Mouse (Mus musculus): ENCODE data around the gene Kirrel3. TPM values are rescaled to one million over a fixed set of nuclear protein-coding genes. Genes with fewer than 3 reads are reported as not detected.

Gene Kirrel3
- polyA plus RNA-seq, 1 experiment from 2014 or later: 3.5 TPM

DNA sequence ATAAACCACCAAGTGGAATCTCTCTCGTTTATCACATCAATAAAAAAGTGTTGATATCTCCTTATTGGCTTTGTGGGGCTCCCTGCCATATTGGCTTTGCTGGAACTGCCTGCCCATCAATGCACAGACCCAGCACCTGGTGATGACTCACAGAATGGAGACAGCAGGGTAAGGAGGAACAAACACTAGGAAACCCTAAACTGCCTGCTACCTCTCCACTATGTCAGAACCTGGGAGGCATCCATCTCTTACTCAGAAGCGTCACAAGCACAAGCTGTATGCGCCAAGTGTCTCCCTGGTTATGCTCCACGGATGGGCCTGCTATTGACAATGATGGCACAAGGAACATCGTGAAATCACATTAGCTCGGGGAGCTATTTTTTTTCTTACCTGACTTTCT, 33.2 kb downstream of the Kirrel3 start:
- H3K4me3 ChIP-seq (replicated peaks): no peak overlapping the region
- no peak overlapping the region for H3K9ac ChIP-seq
- no peaks in the 10 kb centered on the region for H3K4me1 ChIP-seq
- no peak overlapping the region for H3K4me2 ChIP-seq
- H3K36me3 ChIP-seq: no peaks in the 10 kb centered on the region
- H3K9me3 ChIP-seq: no peaks in the 10 kb centered on the region
- no peaks in the 10 kb centered on the region for H3K27me3 ChIP-seq (replicated peaks)
- 76% methylated on average over 6 of the region's 6 CpGs for WGBS
- H3K27ac ChIP-seq: no peak overlapping the region
- ATAC-seq (ENCODE audit: insufficient read depth, low FRiP score, low read depth): no peak

DNA sequence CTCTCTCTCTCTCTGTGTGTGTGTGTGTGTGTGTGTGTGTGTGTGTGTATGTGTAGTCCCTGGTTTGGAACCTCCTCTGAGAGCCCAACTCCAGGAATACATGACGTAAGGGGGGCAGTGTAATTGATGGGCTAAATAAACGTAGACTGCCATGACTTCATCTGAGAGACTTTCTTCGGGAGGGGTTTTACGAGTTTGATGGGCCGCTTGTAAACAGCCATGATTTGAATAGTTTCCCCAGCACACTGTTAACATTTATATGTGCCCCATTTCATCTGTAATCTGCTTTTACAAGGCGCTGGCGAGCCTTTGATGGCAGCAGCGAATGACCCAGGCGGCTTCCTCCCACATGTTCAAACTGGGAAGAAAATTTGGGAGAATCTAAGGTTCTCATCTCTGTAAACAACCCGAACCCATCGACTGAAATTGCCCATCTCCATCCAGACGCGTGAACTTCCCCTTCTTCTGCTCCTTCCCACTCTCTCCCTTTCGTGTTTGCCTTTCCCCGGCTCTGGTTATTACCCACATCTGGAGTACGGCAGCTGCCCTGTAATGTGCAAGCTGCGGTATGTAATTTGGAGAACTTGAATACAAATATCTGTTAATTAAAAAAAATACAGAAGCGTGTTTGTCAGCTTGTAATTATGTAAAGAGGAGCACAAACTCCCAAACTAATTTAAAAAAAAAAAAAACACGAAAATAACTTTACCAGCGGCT, 34.7 kb downstream of the Kirrel3 start:
- no peak overlapping the region for H3K4me2 ChIP-seq
- WGBS: 59% methylated on average over 20 of the region's 20 CpGs
- no peak overlapping the region for H3K4me3 ChIP-seq (replicated peaks)
- no peak for ATAC-seq (ENCODE audit: insufficient read depth, low FRiP score, low read depth)
- no peak overlapping the region for H3K27ac ChIP-seq
- no peak overlapping the region for H3K9ac ChIP-seq
- no peaks in the 10 kb centered on the region for H3K27me3 ChIP-seq (replicated peaks)
- no peaks in the 10 kb centered on the region for H3K4me1 ChIP-seq
- H3K36me3 ChIP-seq: no peaks in the 10 kb centered on the region
- no peaks in the 10 kb centered on the region for H3K9me3 ChIP-seq

DNA sequence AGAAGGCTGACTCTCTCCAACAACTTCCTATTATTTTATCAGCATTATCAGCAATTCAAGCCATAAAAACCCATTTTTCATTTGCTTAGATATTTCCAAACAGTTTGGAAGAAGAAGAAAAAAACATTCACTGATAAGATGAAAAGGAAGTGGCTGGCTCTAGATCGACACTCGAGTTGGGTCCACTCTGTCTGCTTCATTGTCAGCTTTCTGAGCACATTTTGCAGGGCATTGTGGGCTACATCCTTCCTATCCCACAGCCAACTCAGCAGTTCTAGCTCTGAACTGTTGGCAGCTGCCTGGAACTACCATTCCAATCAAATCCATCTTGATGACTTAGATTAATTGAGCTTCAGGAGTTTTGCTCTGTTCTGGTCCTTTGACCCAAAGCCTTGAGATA, 40.0 kb downstream of the Kirrel3 start:
- Histone ChIP-seq H3K36me3 (no peaks in the 10 kb centered on the region), H3K4me1 (no peaks in the 10 kb centered on the region), H3K9me3 (no peaks in the 10 kb centered on the region), H3K9ac (no peak overlapping the region), H3K4me2 (no peak overlapping the region), H3K4me3 (replicated peaks) (no peak overlapping the region), H3K27me3 (replicated peaks) (no peaks in the 10 kb centered on the region), H3K27ac (no peak overlapping the region)
- 33% methylated on average over 2 of the region's 2 CpGs for WGBS
- ATAC-seq (ENCODE audit: insufficient read depth, low FRiP score, low read depth): no peak

DNA sequence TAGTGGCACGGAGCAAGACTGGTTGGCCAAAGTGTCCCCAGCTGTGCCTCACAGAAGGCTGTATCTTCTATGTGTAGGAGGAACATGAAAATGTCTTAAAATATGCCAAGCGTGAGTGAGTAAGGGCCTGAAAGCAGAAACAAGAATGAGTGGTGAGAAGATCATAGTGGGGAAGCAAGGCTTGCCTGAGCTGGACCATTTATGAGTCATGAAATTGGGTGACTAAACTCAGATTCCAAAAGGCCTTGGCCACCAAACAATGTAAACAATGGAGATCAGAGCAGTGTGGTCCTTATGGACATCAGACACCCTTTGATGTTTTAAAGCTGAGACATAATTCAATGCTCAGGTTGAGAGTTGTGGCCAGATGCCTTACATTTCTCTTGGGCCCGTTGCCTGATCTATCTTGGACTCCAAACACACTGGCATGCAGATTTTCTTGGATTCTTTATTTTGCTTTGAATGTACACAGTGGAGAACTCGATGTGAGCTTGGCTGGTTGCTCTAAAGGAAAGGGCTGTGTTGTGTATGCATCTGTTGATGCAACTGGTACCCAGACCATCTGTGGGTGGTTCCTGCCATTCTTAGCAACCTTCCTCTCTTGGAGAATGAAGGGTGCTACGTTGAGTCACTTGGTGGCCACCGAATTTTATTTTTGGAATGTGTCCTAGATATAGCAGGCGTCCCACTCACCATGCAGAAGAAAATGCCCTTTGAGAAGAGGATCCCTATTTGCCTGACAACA, 53.1 kb downstream of the Kirrel3 start:
- no peaks in the 10 kb centered on the region for H3K27me3 ChIP-seq (replicated peaks)
- H3K9ac ChIP-seq: no peak overlapping the region
- no peaks in the 10 kb centered on the region for H3K4me1 ChIP-seq
- H3K4me3 ChIP-seq (replicated peaks): no peak overlapping the region
- WGBS: 76% methylated on average over 7 of the region's 7 CpGs
- no peak overlapping the region for H3K27ac ChIP-seq
- no peak for ATAC-seq (ENCODE audit: insufficient read depth, low FRiP score, low read depth)
- no peaks in the 10 kb centered on the region for H3K9me3 ChIP-seq
- no peaks in the 10 kb centered on the region for H3K36me3 ChIP-seq
- H3K4me2 ChIP-seq: no peak overlapping the region

GRCm38 (mm10) chr9:34541908-34542307, 56.2 kb downstream of the Kirrel3 start:
- Histone ChIP-seq H3K4me2 (no peak overlapping the region), H3K9ac (no peak overlapping the region), H3K9me3 (no peaks in the 10 kb centered on the region), H3K4me1 (no peaks in the 10 kb centered on the region), H3K27ac (no peak overlapping the region), H3K27me3 (replicated peaks) (no peaks in the 10 kb centered on the region), H3K4me3 (replicated peaks) (no peak overlapping the region), H3K36me3 (no peaks in the 10 kb centered on the region)
- WGBS: 72% methylated on average over 2 of the region's 2 CpGs
- ATAC-seq (ENCODE audit: insufficient read depth, low FRiP score, low read depth): no peak

DNA sequence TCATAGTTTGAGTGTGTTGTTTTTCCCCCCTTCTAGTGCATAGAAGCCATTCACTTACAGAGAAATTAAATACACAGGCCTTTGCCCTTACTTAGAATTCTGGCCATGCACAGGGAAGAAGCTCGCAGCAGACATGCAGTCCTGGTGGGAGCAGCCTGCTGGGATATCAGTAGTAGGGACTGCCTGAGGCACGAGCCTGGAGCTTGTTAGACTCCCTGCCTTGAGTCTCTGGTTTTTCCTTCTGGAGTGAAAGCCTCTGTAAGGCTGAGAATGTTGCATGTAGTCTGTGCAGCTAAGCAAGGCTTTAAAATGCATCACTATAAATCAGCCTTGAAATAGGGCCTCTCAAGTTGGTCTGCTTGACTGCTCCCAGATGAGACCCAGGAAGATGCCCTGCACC, 70.0 kb downstream of the Kirrel3 start:
- Histone ChIP-seq H3K27me3 (replicated peaks) (no peaks in the 10 kb centered on the region), H3K9me3 (no peaks in the 10 kb centered on the region), H3K4me2 (no peak overlapping the region), H3K36me3 (no peaks in the 10 kb centered on the region), H3K4me1 (no peaks in the 10 kb centered on the region), H3K27ac (no peak overlapping the region), H3K4me3 (replicated peaks) (no peak overlapping the region), H3K9ac (no peak overlapping the region)
- no peak for ATAC-seq (ENCODE audit: insufficient read depth, low FRiP score, low read depth)
- 55% methylated on average over 2 of the region's 2 CpGs for WGBS

- H3K27ac ChIP-seq: no peak overlapping the region
- no peak for ATAC-seq (ENCODE audit: insufficient read depth, low FRiP score, low read depth)
- no peak overlapping the region for H3K4me2 ChIP-seq
- no peaks in the 10 kb centered on the region for H3K9me3 ChIP-seq
- no peak overlapping the region for H3K9ac ChIP-seq
- H3K4me1 ChIP-seq: no peaks in the 10 kb centered on the region
- 73% methylated on average over 5 of the region's 5 CpGs for WGBS
- H3K4me3 ChIP-seq (replicated peaks): no peak overlapping the region
- no peaks in the 10 kb centered on the region for H3K36me3 ChIP-seq
- H3K27me3 ChIP-seq (replicated peaks): no peaks in the 10 kb centered on the region
Observed at GRCm38 (mm10) chr9:34557846-34558245, 72.2 kb downstream of the Kirrel3 start.

DNA sequence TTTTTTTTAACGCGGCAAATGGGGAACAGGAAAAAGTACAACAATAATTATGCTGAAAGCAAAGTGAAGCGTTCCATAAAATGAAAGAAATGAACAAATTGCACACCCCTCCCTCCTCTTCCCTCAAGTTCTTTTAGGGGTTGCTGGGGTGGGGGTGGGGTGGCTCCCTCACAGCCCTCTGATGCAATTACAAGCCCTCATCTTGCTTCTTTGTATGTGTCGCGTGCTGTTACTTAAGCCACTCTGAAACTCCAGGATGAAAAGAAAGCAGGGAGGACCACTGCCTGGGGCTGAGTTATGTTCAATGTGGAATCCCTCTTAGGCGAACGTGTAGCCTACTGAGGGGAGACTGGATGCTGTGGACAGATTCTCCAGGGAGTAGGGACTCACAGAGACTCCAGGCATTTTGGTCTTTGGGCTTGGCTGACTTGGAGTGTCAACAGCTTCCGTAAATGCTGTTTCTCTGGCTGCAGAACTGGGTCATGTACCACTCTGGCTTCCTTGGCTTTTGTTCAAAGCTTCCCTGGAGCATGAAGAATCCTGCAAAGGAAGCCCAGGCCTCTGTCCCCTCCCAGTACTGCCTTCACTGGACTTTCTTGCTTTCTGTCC, 72.7 kb downstream of the Kirrel3 start:
- H3K4me1 ChIP-seq: no peaks in the 10 kb centered on the region
- WGBS: 65% methylated on average over 8 of the region's 8 CpGs
- ATAC-seq (ENCODE audit: insufficient read depth, low FRiP score, low read depth): no peak

GRCm38 (mm10) chr9:34559102-34559501, 73.4 kb downstream of the Kirrel3 start:
- 89% methylated on average over 9 of the region's 9 CpGs for WGBS
- ATAC-seq (ENCODE audit: insufficient read depth, low FRiP score, low read depth): no peak

More for the DNA sequence above, 72.7 kb downstream of the Kirrel3 start:
- Histone ChIP-seq H3K27me3 (replicated peaks) (no peaks in the 10 kb centered on the region), H3K4me2 (no peak overlapping the region), H3K36me3 (no peaks in the 10 kb centered on the region), H3K9ac (no peak overlapping the region), H3K4me3 (replicated peaks) (no peak overlapping the region), H3K27ac (no peak overlapping the region), H3K9me3 (no peaks in the 10 kb centered on the region)

DNA sequence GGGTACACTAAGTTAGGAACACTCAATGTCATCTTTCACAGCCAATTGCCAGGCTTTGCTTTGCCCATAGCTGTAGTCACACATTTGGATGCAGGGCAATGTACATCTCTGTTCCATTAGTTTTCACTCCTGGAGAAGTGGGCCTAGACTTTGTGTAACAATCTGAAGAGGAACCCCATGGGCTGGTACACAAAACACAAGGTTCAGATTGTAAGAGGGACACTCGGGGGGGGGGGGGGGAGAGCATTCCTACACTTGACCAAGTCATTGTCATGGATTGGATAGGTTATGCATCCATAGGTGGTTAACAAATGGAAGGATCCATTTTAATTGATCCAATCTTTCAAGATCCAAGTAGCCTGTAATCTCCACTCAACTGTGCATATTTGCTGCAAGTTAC, 75.6 kb downstream of the Kirrel3 start:
- WGBS: 55% methylated on average over 1 of the region's 1 CpGs
- Histone ChIP-seq H3K4me2 (no peak overlapping the region), H3K9ac (no peak overlapping the region), H3K4me1 (no peaks in the 10 kb centered on the region), H3K9me3 (no peaks in the 10 kb centered on the region), H3K36me3 (no peaks in the 10 kb centered on the region), H3K4me3 (replicated peaks) (no peak overlapping the region), H3K27ac (no peak overlapping the region), H3K27me3 (replicated peaks) (no peaks in the 10 kb centered on the region)
- no peak for ATAC-seq (ENCODE audit: insufficient read depth, low FRiP score, low read depth)

More at GRCm38 (mm10) chr9:34559102-34559501, 73.4 kb downstream of the Kirrel3 start:
- Histone ChIP-seq H3K4me3 (replicated peaks) (no peak overlapping the region), H3K4me2 (no peak overlapping the region), H3K9me3 (no peaks in the 10 kb centered on the region), H3K4me1 (no peaks in the 10 kb centered on the region), H3K27ac (no peak overlapping the region), H3K36me3 (no peaks in the 10 kb centered on the region), H3K9ac (no peak overlapping the region), H3K27me3 (replicated peaks) (no peaks in the 10 kb centered on the region)

GRCm38 (mm10) chr9:34562437-34563000, 76.8 kb downstream of the Kirrel3 start:
- no peak overlapping the region for H3K4me2 ChIP-seq
- no peaks in the 10 kb centered on the region for H3K4me1 ChIP-seq
- ATAC-seq (ENCODE audit: insufficient read depth, low FRiP score, low read depth): no peak
- no peak overlapping the region for H3K4me3 ChIP-seq (replicated peaks)
- H3K9me3 ChIP-seq: no peaks in the 10 kb centered on the region
- 51% methylated on average over 9 of the region's 9 CpGs for WGBS
- H3K27ac ChIP-seq: no peak overlapping the region
- no peak overlapping the region for H3K9ac ChIP-seq
- H3K36me3 ChIP-seq: no peaks in the 10 kb centered on the region
- no peaks in the 10 kb centered on the region for H3K27me3 ChIP-seq (replicated peaks)

GRCm38 (mm10) chr9:34573906-34574305, 88.2 kb downstream of the Kirrel3 start:
- Histone ChIP-seq H3K27ac (no peak overlapping the region), H3K4me3 (replicated peaks) (no peak overlapping the region), H3K9me3 (no peaks in the 10 kb centered on the region), H3K4me2 (no peak overlapping the region), H3K27me3 (replicated peaks) (no peaks in the 10 kb centered on the region), H3K9ac (no peak overlapping the region), H3K4me1 (no peaks in the 10 kb centered on the region), H3K36me3 (no peaks in the 10 kb centered on the region)
- ATAC-seq (ENCODE audit: insufficient read depth, low FRiP score, low read depth): no peak
- WGBS: 86% methylated on average over 4 of the region's 4 CpGs

Measured in stomach, embryonic 15.5 days (tissue).